ENCODE assay signal across 29 mouse cellular contexts in genomic region chr1:42388740-42389139, GRCm38 (mm10).
DNase-seq lines count a peak whose midpoint lies in the region; ATAC-seq and TF ChIP-seq lines count a peak whose summit lies in the region.
"Had no signal": no experiment of that assay in that cellular context is flagged by ENCODE, and none has a peak within 500 bp of the region (broad histone marks: within the 10 kb centered on the region; RNA-seq: fewer than 3 reads in every experiment).

No protein-coding gene starts in this region.

- H3K27me3 ChIP-seq in intestine, postnatal 0 days (replicated peaks; ENCODE audit: control insufficient read depth, insufficient read depth, low read length) = no peaks in the 10 kb centered on the region
- H3K27me3 ChIP-seq: embryonic facial prominence, embryonic 13.5 days; forebrain, embryonic 13.5 days; heart, embryonic 13.5 days had no signal

- DNase-seq in frontal cortex, adult 2 months (ENCODE audit: extremely low spot score in 1 of 2, low spot score in 1 of 2) = no peak
- DNase-seq in right cerebral cortex, adult 18-20 months = peak; percentile 6
- no peak for DNase-seq in right cerebral cortex, postnatal 4 days
- no peak for DNase-seq in cerebellum, adult 8-10 months
- DNase-seq: adrenal gland, adult 8-10 months; adrenal gland, postnatal 25 days; cerebellum, adult 18-20 months; cerebellum, adult 9-11 months; cerebellum, postnatal 25 days; embryo, embryonic 11 days; gastrocnemius, adult 2 months; gastrocnemius, postnatal 14 days; heart, adult 18-20 months; heart, postnatal 14 days; heart, postnatal 4 days; kidney, adult 8-10 months had no signal

- H3K4me3 ChIP-seq in intestine, postnatal 0 days (ENCODE audit: low read depth, low read length) = no peak overlapping the region
- H3K4me3 ChIP-seq: embryonic facial prominence, embryonic 10.5 days; embryonic facial prominence, embryonic 13.5 days; erythroblast, embryonic 14.5 days; forebrain, embryonic 13.5 days; gastrocnemius, adult 2 months; heart, embryonic 10.5 days; heart, embryonic 13.5 days had no signal

- H3K9ac ChIP-seq in intestine, postnatal 0 days (ENCODE audit: low read depth, low read length) = no peak overlapping the region
- H3K9ac ChIP-seq: embryonic facial prominence, embryonic 13.5 days; forebrain, embryonic 13.5 days; heart, embryonic 13.5 days; hindbrain, embryonic 14.5 days had no signal

- no peak overlapping the region for H3K27ac ChIP-seq in intestine, postnatal 0 days (ENCODE audit: low read depth, low read length)
- H3K27ac ChIP-seq: embryonic facial prominence, embryonic 10.5 days; embryonic facial prominence, embryonic 13.5 days; forebrain, embryonic 13.5 days; gastrocnemius, adult 2 months; heart, embryonic 10.5 days; heart, embryonic 13.5 days; hindbrain, embryonic 14.5 days; hindbrain, postnatal 0 days had no signal

- H3K9me3 ChIP-seq in intestine, postnatal 0 days (ENCODE audit: control insufficient read depth) = no peaks in the 10 kb centered on the region
- H3K9me3 ChIP-seq: embryonic facial prominence, embryonic 10.5 days; embryonic facial prominence, embryonic 13.5 days; forebrain, embryonic 13.5 days; heart, embryonic 10.5 days; heart, embryonic 13.5 days had no signal

- TF ChIP-seq CTCF in intestine, postnatal 0 days (IDR thresholded peaks at IDR 0.05; ENCODE audit: low read depth) = no peak

- WGBS in intestine, postnatal 0 days = 50% methylated on average over 6 of the region's 6 CpGs

- H3K4me1 ChIP-seq in intestine, postnatal 0 days (replicated peaks; ENCODE audit: control insufficient read depth, insufficient read depth, low read length) = no peaks in the 10 kb centered on the region
- H3K4me1 ChIP-seq: embryonic facial prominence, embryonic 13.5 days; heart, embryonic 10.5 days; heart, embryonic 13.5 days had no signal

- peak; percentile 97 for ATAC-seq in frontal cortex, adult (ENCODE audit: low TSS enrichment)
- no peak for ATAC-seq in intestine, postnatal 0 days
- ATAC-seq: activated CD4-positive, CD25-positive, alpha-beta regulatory T cell, adult 4 months; forebrain, embryonic 16.5 days; hindbrain, postnatal 0 days; inflammation-experienced regulatory T-cells, adult 6 months had no signal

- H3K36me3 ChIP-seq in intestine, postnatal 0 days (ENCODE audit: control insufficient read depth, insufficient read depth) = no peaks in the 10 kb centered on the region
- H3K36me3 ChIP-seq: embryonic facial prominence, embryonic 10.5 days; embryonic facial prominence, embryonic 13.5 days; heart, embryonic 10.5 days; heart, embryonic 13.5 days had no signal

- peak overlapping the region; percentile 18; the same call in 1 of the 2 replicates for H3K4me2 ChIP-seq in intestine, postnatal 0 days (replicated peaks; ENCODE audit: low read depth)
- H3K4me2 ChIP-seq: embryonic facial prominence, embryonic 13.5 days; hindbrain, embryonic 14.5 days had no signal
